Mouse (Mus musculus) CH12.LX (cell line): ENCODE data around the gene Dact3. TPM values are rescaled to one million over a fixed set of nuclear protein-coding genes. Genes with fewer than 3 reads are reported as not detected.

Experiments used
- DNase-seq: peaks from one replicate; pipeline ENCODE4 v3.0.0-alpha.2; 2013; ENCODE audit errors: extremely low read depth
- H3K27ac ChIP-seq: 2 replicates; pipeline ENCODE4 v1.5.1; 2012; ENCODE audit warnings: low read depth, mild to moderate bottlenecking, control low read depth, moderate library complexity; ENCODE audit not compliant: insufficient read depth
- H3K27me3 ChIP-seq: replicated peaks from 2 replicates; pipeline ENCODE3; 2012; ENCODE audit warnings: inconsistent platforms
- H3K36me3 ChIP-seq, 2 experiments: replicated peaks in 1 of 2; 2 replicates each; pipeline versions ENCODE3 to v1.6.1; 2012; ENCODE audit warnings: inconsistent platforms in 1 of 2, low read length in 1 of 2, mild to moderate bottlenecking in 1 of 2, mixed read lengths in 1 of 2, moderate library complexity in 1 of 2; ENCODE audit not compliant: control insufficient read depth in 1 of 2, insufficient read depth in 1 of 2
- H3K4me1 ChIP-seq, 2 experiments: 2 replicates each; pipeline ENCODE4 v1.6.1; 2012; ENCODE audit warnings: inconsistent platforms in 1 of 2, moderate library complexity in 1 of 2; ENCODE audit not compliant: insufficient read depth in 2 of 2, control insufficient read depth in 1 of 2
- H3K4me2 ChIP-seq: 2 replicates; pipeline ENCODE4 v1.6.1; 2012; ENCODE audit warnings: low read depth, mild to moderate bottlenecking, control low read depth; ENCODE audit not compliant: poor library complexity, insufficient read depth, severe bottlenecking
- H3K4me3 ChIP-seq, 3 experiments: fragments of 150-350 bp in 1 of 3; sonication (generic) in 1 of 3; replicated peaks in 1 of 3; 2 replicates each; pipeline versions ENCODE3 to v1.5.1; 2011 to 2012; ENCODE audit warnings: low read depth in 2 of 3, low read length in 2 of 3, mild to moderate bottlenecking in 2 of 3, moderate library complexity in 2 of 3, control low read depth in 1 of 3, improper control_type of control experiment in 1 of 3, inconsistent platforms in 1 of 3, mixed read lengths in 1 of 3; ENCODE audit not compliant: poor library complexity in 1 of 3
- H3K79me2 ChIP-seq: replicated peaks from 2 replicates; pipeline ENCODE4 v1.6.1; 2012; ENCODE audit warnings: mild to moderate bottlenecking, moderate library complexity; ENCODE audit not compliant: control insufficient read depth, poor library complexity, insufficient read depth, severe bottlenecking; ENCODE audit errors: extremely low read depth
- H3K9ac ChIP-seq: 2 replicates; pipeline ENCODE4 v1.6.1; 2012; ENCODE audit warnings: low read depth, mild to moderate bottlenecking, control low read depth, moderate library complexity; ENCODE audit not compliant: insufficient read depth
- H3K9me3 ChIP-seq: replicated peaks from 2 replicates; pipeline ENCODE3; 2012; ENCODE audit warnings: low read length, inconsistent platforms, mixed read lengths
- BHLHE40 ChIP-seq: IDR thresholded peaks from 2 replicates; pipeline ENCODE4 v1.6.1; 2011; ENCODE audit warnings: mild to moderate bottlenecking, low read depth, low read length, improper control_type of control experiment
- CHD1 ChIP-seq: IDR thresholded peaks from 2 replicates; pipeline ENCODE4 v1.6.1; 2012; ENCODE audit warnings: low read depth, low read length, improper control_type of control experiment, inconsistent platforms
- CHD2 ChIP-seq: IDR thresholded peaks from 2 replicates; pipeline ENCODE4 v1.6.1; 2011; ENCODE audit warnings: low read length, improper control_type of control experiment
- CTCF ChIP-seq, 2 experiments: IDR thresholded peaks in 1 of 2; conservative IDR thresholded peaks in 1 of 2; 2 replicates each; pipeline ENCODE4 v1.5.1; 2011 to 2012; ENCODE audit warnings: low read depth in 2 of 2, low read length in 2 of 2, improper control_type of control experiment in 1 of 2, inconsistent platforms in 1 of 2, mild to moderate bottlenecking in 1 of 2, moderate library complexity in 1 of 2
- EP300 ChIP-seq: IDR thresholded peaks from 2 replicates; pipeline ENCODE4 v1.6.1; 2011; ENCODE audit warnings: low read length, improper control_type of control experiment
- ETS1 ChIP-seq: conservative IDR thresholded peaks from 2 replicates; pipeline ENCODE4 v1.6.1; 2012; ENCODE audit warnings: low read depth, mild to moderate bottlenecking, inconsistent platforms, low read length, improper control_type of control experiment, moderate library complexity
- GABPA ChIP-seq: IDR thresholded peaks from 2 replicates; pipeline ENCODE4 v1.6.1; 2012; ENCODE audit warnings: low read depth, low read length, improper control_type of control experiment, inconsistent platforms; ENCODE audit not compliant: insufficient replicate concordance
- HCFC1 ChIP-seq: IDR thresholded peaks from 2 replicates; pipeline ENCODE4 v1.6.1; 2012; ENCODE audit warnings: low read depth, mild to moderate bottlenecking, inconsistent platforms, low read length, improper control_type of control experiment
- IRF4 ChIP-seq: IDR thresholded peaks from 2 replicates; pipeline ENCODE4 v1.6.1; 2014; ENCODE audit warnings: low read depth, mild to moderate bottlenecking, inconsistent platforms, low read length, improper control_type of control experiment
- JUN ChIP-seq: IDR thresholded peaks from 2 replicates; pipeline ENCODE4 v1.6.1; 2011; ENCODE audit warnings: low read depth, mild to moderate bottlenecking, low read length, improper control_type of control experiment, moderate library complexity; ENCODE audit not compliant: insufficient read depth
- JUND ChIP-seq: conservative IDR thresholded peaks from 2 replicates; pipeline ENCODE4 v1.6.1; 2011; ENCODE audit warnings: low read depth, low read length, improper control_type of control experiment
- MAFK ChIP-seq: IDR thresholded peaks from 2 replicates; pipeline ENCODE4 v1.6.1; 2011; ENCODE audit warnings: low read length, improper control_type of control experiment; ENCODE audit not compliant: insufficient replicate concordance
- MAX ChIP-seq: IDR thresholded peaks from 2 replicates; pipeline ENCODE4 v1.6.1; 2011; ENCODE audit warnings: low read length, improper control_type of control experiment
- MEF2A ChIP-seq: IDR thresholded peaks from 2 replicates; pipeline ENCODE4 v1.6.1; 2014; ENCODE audit warnings: low read depth, mild to moderate bottlenecking, inconsistent platforms, low read length, improper control_type of control experiment, borderline replicate concordance
- MXI1 ChIP-seq: IDR thresholded peaks from 2 replicates; pipeline ENCODE4 v1.6.1; 2011; ENCODE audit warnings: mild to moderate bottlenecking, low read depth, low read length, improper control_type of control experiment
- MYC ChIP-seq: IDR thresholded peaks from 2 replicates; pipeline ENCODE4 v1.6.1; 2011; ENCODE audit warnings: low read depth, mild to moderate bottlenecking, improper control_type of control experiment, low read length
- NELFE ChIP-seq: IDR thresholded peaks from 2 replicates; pipeline ENCODE4 v1.6.1; 2011; ENCODE audit warnings: low read depth, low read length, improper control_type of control experiment
- NRF1 ChIP-seq: IDR thresholded peaks from 2 replicates; pipeline ENCODE4 v1.6.1; 2014; ENCODE audit warnings: low read depth, mild to moderate bottlenecking, inconsistent platforms, low read length, improper control_type of control experiment, moderate library complexity
- PAX5 ChIP-seq: IDR thresholded peaks from 2 replicates; pipeline ENCODE4 v1.6.1; 2012; ENCODE audit warnings: low read length, inconsistent platforms, mixed read lengths
- POLR2A ChIP-seq: IDR thresholded peaks from 2 replicates; pipeline ENCODE4 v1.6.1; 2011; ENCODE audit warnings: low read depth, mild to moderate bottlenecking, improper control_type of control experiment, low read length
- RCOR1 ChIP-seq: conservative IDR thresholded peaks from 2 replicates; pipeline ENCODE4 v1.6.1; 2012; ENCODE audit warnings: low read depth, mild to moderate bottlenecking, inconsistent platforms, low read length, improper control_type of control experiment
- USF1 ChIP-seq: IDR thresholded peaks from 2 replicates; pipeline ENCODE4 v1.6.1; 2014; ENCODE audit warnings: low read depth, mild to moderate bottlenecking, inconsistent platforms, low read length, improper control_type of control experiment
- ZC3H11A ChIP-seq: IDR thresholded peaks from 2 replicates; pipeline ENCODE4 v1.6.1; 2012; ENCODE audit warnings: low read depth, mild to moderate bottlenecking, inconsistent platforms, low read length, improper control_type of control experiment
- ZNF384 ChIP-seq: IDR thresholded peaks from 2 replicates; pipeline ENCODE4 v1.6.1; 2012; ENCODE audit warnings: low read depth, low read length, improper control_type of control experiment, inconsistent platforms
- dilution Hi-C: fragments of 300-500 bp; cut with MboI; formaldehyde crosslinking; loops from 2 replicates; pipeline ENCODE4 v1.14.3; 2020; ENCODE audit warnings: low sequenced_read_pairs; ENCODE audit not compliant: extremely low pct_unique_long_range_greater_than_20kb, extremely low pct_ligation_motif_present
- in situ Hi-C: fragments of 300-500 bp; cut with MboI; formaldehyde crosslinking; loops from 3 replicates; pipeline ENCODE4 v1.14.3; 2019; ENCODE audit warnings: low sequenced_read_pairs, low pct_ligation_motif_present, low pct_unique_long_range_greater_than_20kb, mixed read lengths
- polyA plus RNA-seq: library from polyadenylated mRNA; unstranded; fragments of >175 nt; gene quantifications from 2 replicates; pipeline ENCODE4 v1.2.1, GENCODE M21; 2012; ENCODE audit warnings: low read depth; ENCODE audit not compliant: insufficient read length
- total RNA-seq, 2 experiments: library from RNA; depleted of rRNA; stranded (reverse); fragments of 300-350 nt in 1 of 2; fragments of >200 nt in 1 of 2; gene quantifications; 2 replicates each; pipeline ENCODE4 v1.2.3; 2012 to 2014

Dact3 gene
- total and polyA plus RNA-seq, 3 experiments: 3.5 to 12.0 (median 5.1) TPM

GRCm38 (mm10) chr7:16921881-16922335 is 46.8 kb downstream of the Dact3 start:
- H3K9me3 ChIP-seq: no peaks in the 10 kb centered on the region
- no peak overlapping the region for H3K9ac ChIP-seq
- no peak overlapping the region for H3K4me3 ChIP-seq
- peak overlapping the region; percentile 70; the same call in 1 of the 2 replicates for H3K4me2 ChIP-seq
- in situ Hi-C loops (no loop called here), dilution Hi-C loops (no loop called here)
- H3K79me2 ChIP-seq: peaks cover 41% of the 10 kb centered on the region
- DNase-seq: no peak
- peaks cover 35 to 56% of the 10 kb centered on the region in 2 experiments for H3K36me3 ChIP-seq
- TF ChIP-seq GABPA: no peak
- no peak for TF ChIP-seq BHLHE40
- no peak for TF ChIP-seq JUN
- TF ChIP-seq NELFE: no peak
- no peak for TF ChIP-seq MEF2A
- no peak for TF ChIP-seq CHD2
- TF ChIP-seq MAFK: no peak
- TF ChIP-seq PAX5: no peak
- no peak for TF ChIP-seq NRF1
- no peak for TF ChIP-seq ETS1
- TF ChIP-seq MXI1: no peak
- no peak for TF ChIP-seq MYC
- no peak for TF ChIP-seq IRF4
- no peak for TF ChIP-seq CTCF (conservative IDR thresholded peaks at IDR 0.05 in 1 of 2, IDR thresholded peaks at IDR 0.05 in 1 of 2; ENCODE audit: low read depth in 2 of 2, low read length in 2 of 2)
- TF ChIP-seq RCOR1: no peak
- H3K27me3 ChIP-seq: no peaks in the 10 kb centered on the region
- no peak overlapping the region for H3K27ac ChIP-seq
- H3K4me1 ChIP-seq: peaks cover 7 to 34% of the 10 kb centered on the region in 2 experiments

GRCm38 (mm10) chr7:16922360-16922973 is 47.4 kb downstream of the Dact3 start:
- Histone ChIP-seq H3K27ac (no peak overlapping the region), H3K36me3 (peaks cover 29 to 50% of the 10 kb centered on the region in 2 experiments), H3K27me3 (no peaks in the 10 kb centered on the region), H3K9me3 (no peaks in the 10 kb centered on the region), H3K9ac (peak overlapping the region; percentile 92), H3K4me2 (peak overlapping the region; percentile 70)
- dilution Hi-C loops: no loop called here
- TF ChIP-seq HCFC1 (no peak), ZC3H11A (no peak), PAX5 (no peak), IRF4 (no peak), MYC (no peak), ZNF384 (no peak), USF1 (no peak), CHD1 (no peak), MAX (no peak), JUND (no peak), ETS1 (no peak), EP300 (no peak), POLR2A (no peak)
- TF ChIP-seq, all 38 proteins: peak for 0
- in situ Hi-C loops: no loop called here
- Histone ChIP-seq H3K79me2 (peaks cover 41% of the 10 kb centered on the region), H3K4me1 (peaks cover 7 to 34% of the 10 kb centered on the region in 2 experiments), H3K4me3 (peak overlapping the region; percentile 62 to 93 (median 78))
- no peak for DNase-seq
